Mouse (Mus musculus) myocyte (in vitro differentiated cells): ENCODE results near the gene Ttc24. TPM values are rescaled to one million over a fixed set of nuclear protein-coding genes. Genes with fewer than 3 reads are reported as not detected.

Experiments used
- H3K27me3 ChIP-seq: one replicate; pipeline ENCODE4 v1.6.1; 2011; ENCODE audit not compliant: control insufficient read depth, insufficient read depth, insufficient read length
- H3K36me3 ChIP-seq: one replicate; pipeline ENCODE4 v1.6.1; 2011; ENCODE audit not compliant: control insufficient read depth, insufficient read depth
- H3K4me2 ChIP-seq: one replicate; pipeline ENCODE4 v1.6.1; 2011; ENCODE audit warnings: low read depth, control low read depth
- H3K4me3 ChIP-seq: one replicate; pipeline ENCODE4 v1.5.1; 2011; ENCODE audit warnings: mild to moderate bottlenecking, control low read depth, moderate library complexity
- H3K79me2 ChIP-seq: one replicate; pipeline ENCODE4 v1.6.1; 2011; ENCODE audit not compliant: control insufficient read depth, insufficient read depth
- H3ac ChIP-seq: one replicate; pipeline ENCODE4 v1.6.1; 2011; ENCODE audit not compliant: control insufficient read depth, insufficient read length
- CEBPB ChIP-seq: IDR thresholded peaks from 2 replicates; pipeline ENCODE4 v1.6.1; 2011; ENCODE audit warnings: mild to moderate bottlenecking, moderate library complexity; ENCODE audit not compliant: poor library complexity, insufficient read depth, severe bottlenecking
- E2F4 ChIP-seq: IDR thresholded peaks from one replicate; pipeline ENCODE4 v1.6.1; 2011; ENCODE audit warnings: mild to moderate bottlenecking, control low read depth, moderate library complexity; ENCODE audit not compliant: insufficient read depth
- MAX ChIP-seq: IDR thresholded peaks from one replicate; pipeline ENCODE4 v1.6.1; 2011; ENCODE audit warnings: low read depth, mild to moderate bottlenecking, control low read depth
- MYOD1 ChIP-seq, 3 experiments: IDR thresholded peaks; one replicate each; pipeline ENCODE4 v1.6.1; 2011; ENCODE audit warnings: control low read depth in 2 of 3, low read depth in 2 of 3, mild to moderate bottlenecking in 2 of 3, moderate library complexity in 1 of 3; ENCODE audit not compliant: insufficient read length in 2 of 3, control insufficient read depth in 1 of 3
- MYOG ChIP-seq, 3 experiments: IDR thresholded peaks; one replicate each; pipeline ENCODE4 v1.6.1; 2011; ENCODE audit warnings: control low read depth in 2 of 3, low read depth in 2 of 3, mild to moderate bottlenecking in 2 of 3; ENCODE audit not compliant: insufficient read length in 2 of 3, control insufficient read depth in 1 of 3, insufficient read depth in 1 of 3
- POLR2A ChIP-seq: IDR thresholded peaks from one replicate; pipeline ENCODE4 v1.6.1; 2011; ENCODE audit warnings: low read depth, mild to moderate bottlenecking, control low read depth, moderate library complexity; ENCODE audit not compliant: insufficient read length
- POLR2AphosphoS2 ChIP-seq: IDR thresholded peaks from one replicate; pipeline ENCODE4 v1.6.1; 2011; ENCODE audit warnings: low read depth, control low read depth; ENCODE audit not compliant: insufficient read length
- REST ChIP-seq: IDR thresholded peaks from one replicate; pipeline ENCODE4 v1.6.1; 2011; ENCODE audit warnings: mild to moderate bottlenecking, control low read depth, moderate library complexity; ENCODE audit not compliant: insufficient read depth, insufficient read length
- SRF ChIP-seq: IDR thresholded peaks from one replicate; pipeline ENCODE4 v1.6.1; 2011; ENCODE audit warnings: low read depth; ENCODE audit not compliant: control insufficient read depth, insufficient read length
- TCF12 ChIP-seq: IDR thresholded peaks from one replicate; pipeline ENCODE4 v1.6.1; 2011; ENCODE audit warnings: mild to moderate bottlenecking, control low read depth; ENCODE audit not compliant: poor library complexity, insufficient read depth, severe bottlenecking
- TCF3 ChIP-seq: IDR thresholded peaks from one replicate; pipeline ENCODE4 v1.6.1; 2011; ENCODE audit warnings: low read depth, control low read depth; ENCODE audit not compliant: insufficient read length
- USF1 ChIP-seq: IDR thresholded peaks from one replicate; pipeline ENCODE4 v1.6.1; 2011; ENCODE audit warnings: low read depth, mild to moderate bottlenecking, control low read depth, moderate library complexity
- polyA plus RNA-seq: library from polyadenylated mRNA; unstranded; fragments of >200 nt; fragmentation: generic; extraction: Trizol; gene quantifications from one replicate; pipeline ENCODE4 v1.2.1, GENCODE M21; 2012; ENCODE audit warnings: missing spikeins

The Ttc24 gene
- polyA plus RNA-seq, 1 experiment, result not detected

GRCm38 (mm10) chr3:88114396-88114795 lies 36.3 kb upstream of the Ttc24 start:
- no peak for TF ChIP-seq REST
- TF ChIP-seq TCF3, result no peak

GRCm38 (mm10) chr3:88109126-88109525 lies 31.0 kb upstream of the Ttc24 start:
- Histone ChIP-seq H3K79me2 (no peaks in the 10 kb centered on the region), H3K4me2 (no peak overlapping the region), H3K4me3 (no peak overlapping the region), H3K36me3 (peaks cover 8% of the 10 kb centered on the region), H3ac (no peak overlapping the region), H3K27me3 (no peaks in the 10 kb centered on the region)
- no peak for TF ChIP-seq POLR2A
- TF ChIP-seq SRF, result no peak

More at GRCm38 (mm10) chr3:88114396-88114795, 36.3 kb upstream of the Ttc24 start:
- Histone ChIP-seq H3K36me3 (no peaks in the 10 kb centered on the region), H3K4me2 (no peak overlapping the region), H3K79me2 (no peaks in the 10 kb centered on the region), H3K4me3 (no peak overlapping the region), H3K27me3 (no peaks in the 10 kb centered on the region), H3ac (no peak overlapping the region)

- H3K4me3 ChIP-seq, result no peak overlapping the region
- no peaks in the 10 kb centered on the region for H3K27me3 ChIP-seq
- no peak overlapping the region for H3K4me2 ChIP-seq
- H3ac ChIP-seq, result no peak overlapping the region
- TF ChIP-seq USF1 (no peak), POLR2AphosphoS2 (no peak), MYOG (IDR thresholded peaks at IDR 0.05; ENCODE audit: control insufficient read depth in 1 of 3, insufficient read depth in 1 of 3, insufficient read length in 2 of 3, low read depth in 2 of 3) (no peak), MAX (no peak), POLR2A (no peak), CEBPB (no peak), TCF12 (no peak), MYOD1 (IDR thresholded peaks at IDR 0.05; ENCODE audit: control insufficient read depth in 1 of 3, insufficient read length in 2 of 3, low read depth in 2 of 3) (no peak), TCF3 (no peak), SRF (no peak), E2F4 (no peak)
- no peaks in the 10 kb centered on the region for H3K79me2 ChIP-seq
- peaks cover 12% of the 10 kb centered on the region for H3K36me3 ChIP-seq
Observed at GRCm38 (mm10) chr3:88106126-88106525, 28.0 kb upstream of the Ttc24 start.

GRCm38 (mm10) chr3:88102611-88103010 lies 24.5 kb upstream of the Ttc24 start:
- H3K4me2 ChIP-seq, result no peak overlapping the region
- H3K27me3 ChIP-seq, result no peaks in the 10 kb centered on the region
- TF ChIP-seq MAX (no peak), REST (no peak), USF1 (no peak), POLR2A (no peak), SRF (no peak), TCF3 (no peak), MYOD1 (IDR thresholded peaks at IDR 0.05; ENCODE audit: control insufficient read depth in 1 of 3, insufficient read length in 2 of 3, low read depth in 2 of 3) (no peak), E2F4 (no peak), MYOG (IDR thresholded peaks at IDR 0.05; ENCODE audit: control insufficient read depth in 1 of 3, insufficient read depth in 1 of 3, insufficient read length in 2 of 3, low read depth in 2 of 3) (no peak)
- no peak overlapping the region for H3K4me3 ChIP-seq
- no peak overlapping the region for H3ac ChIP-seq
- peaks cover 8% of the 10 kb centered on the region for H3K36me3 ChIP-seq
- no peaks in the 10 kb centered on the region for H3K79me2 ChIP-seq

- H3K27me3 ChIP-seq, result no peaks in the 10 kb centered on the region
- H3K36me3 ChIP-seq, result peaks cover 8% of the 10 kb centered on the region
- no peak overlapping the region for H3K4me2 ChIP-seq
- H3K4me3 ChIP-seq, result no peak overlapping the region
- no peaks in the 10 kb centered on the region for H3K79me2 ChIP-seq
- no peak overlapping the region for H3ac ChIP-seq
- TF ChIP-seq CEBPB, result no peak
- TF ChIP-seq USF1, result no peak
- no peak for TF ChIP-seq POLR2A
Observed at GRCm38 (mm10) chr3:88102196-88102595, 24.1 kb upstream of the Ttc24 start.

GRCm38 (mm10) chr3:88101736-88102135 lies 23.6 kb upstream of the Ttc24 start:
- TF ChIP-seq POLR2AphosphoS2, result no peak
- TF ChIP-seq MYOD1 (IDR thresholded peaks at IDR 0.05; ENCODE audit: control insufficient read depth in 1 of 3, insufficient read length in 2 of 3, low read depth in 2 of 3), result no peak
- TF ChIP-seq SRF, result no peak
- TF ChIP-seq TCF12, result no peak
- no peak for TF ChIP-seq MYOG (IDR thresholded peaks at IDR 0.05; ENCODE audit: control insufficient read depth in 1 of 3, insufficient read depth in 1 of 3, insufficient read length in 2 of 3, low read depth in 2 of 3)
- no peak for TF ChIP-seq MAX
- TF ChIP-seq POLR2A, result no peak
- no peak for TF ChIP-seq USF1
- TF ChIP-seq TCF3, result no peak
- TF ChIP-seq E2F4, result no peak
- TF ChIP-seq REST, result no peak
- TF ChIP-seq CEBPB, result no peak
- Histone ChIP-seq H3K27me3 (no peaks in the 10 kb centered on the region), H3K4me2 (no peak overlapping the region), H3ac (no peak overlapping the region), H3K4me3 (no peak overlapping the region), H3K79me2 (no peaks in the 10 kb centered on the region), H3K36me3 (peaks cover 8% of the 10 kb centered on the region)
